ENCODE assay signal across 14 mouse cellular contexts in the genomic region with DNA sequence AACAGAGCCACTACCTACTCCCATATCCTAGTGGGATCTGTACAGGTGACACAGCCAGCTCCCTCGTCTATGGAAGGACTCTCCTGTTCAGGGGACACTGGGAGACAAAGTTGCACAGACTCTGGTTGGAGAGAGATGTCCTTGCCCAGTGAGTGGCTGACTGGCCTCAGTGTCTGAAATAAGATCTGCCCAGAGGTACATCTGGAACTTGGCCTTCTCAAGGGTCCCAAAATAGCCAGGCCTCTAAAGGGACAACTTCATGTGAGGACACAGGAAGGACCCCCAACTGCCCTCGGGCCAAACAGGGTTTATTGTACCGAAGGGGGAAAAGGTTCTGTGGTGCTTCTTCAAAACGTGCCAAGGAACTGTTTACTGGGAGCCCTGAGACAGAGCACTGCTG. TPM values are rescaled to one million over a fixed set of nuclear protein-coding genes. Genes with fewer than 3 reads are reported as not detected.
A peak's percentile ranks its signal among the peaks of the same experiment; 100 is the strongest.
DNase-seq lines count a peak whose midpoint lies in the region; ATAC-seq and TF ChIP-seq lines count a peak whose summit lies in the region.
"Had no signal": no experiment of that assay in that cellular context is flagged by ENCODE, and none has a peak within 500 bp of the region (broad histone marks: within the 10 kb centered on the region; RNA-seq: fewer than 3 reads in every experiment).

No protein-coding gene starts in this region.

- peak overlapping the region; percentile 83 for H3K27ac ChIP-seq in heart, embryonic 10.5 days
- peak overlapping the region; percentile 22; the same call in 1 of the 2 replicates for H3K27ac ChIP-seq in testis, adult 2 months (ENCODE audit: control insufficient read depth, insufficient read depth, low read depth, low read length)
- H3K27ac ChIP-seq: midbrain, embryonic 15.5 days had no signal

- peaks cover 35% of the 10 kb centered on the region for H3K36me3 ChIP-seq in heart, embryonic 10.5 days
- no peaks in the 10 kb centered on the region for H3K36me3 ChIP-seq in testis, adult 2 months (ENCODE audit: control insufficient read depth, insufficient read depth, low read length)
- H3K36me3 ChIP-seq: midbrain, embryonic 15.5 days had no signal

- 55% methylated on average over 4 of the region's 4 CpGs for WGBS in heart, embryonic 10.5 days

- DNase-seq in adrenal gland, adult 2 months: peak; percentile 35
- no peak for DNase-seq in adrenal gland, postnatal 36 days
- no peak for DNase-seq in heart, embryonic 10.5 days (ENCODE audit: low spot score)
- DNase-seq in heart, postnatal 36 days: no peak
- DNase-seq in testis, postnatal 10 days (ENCODE audit: low spot score): no peak
- DNase-seq in left cerebral cortex, postnatal 25 days (ENCODE audit: low spot score in 2 of 2): no peak
- DNase-seq: adrenal gland, postnatal 14 days; cerebellum, adult 9-10 months; kidney, adult 8-10 months; liver, postnatal 0 days had no signal

- TF ChIP-seq POLR2A in testis, adult 2 months (IDR thresholded peaks at IDR 0.05; ENCODE audit: control insufficient read depth, low read depth, low read length): no peak

- peaks cover 98% of the 10 kb centered on the region for H3K4me1 ChIP-seq in heart, embryonic 10.5 days
- H3K4me1 ChIP-seq in testis, adult 2 months (ENCODE audit: control insufficient read depth, insufficient read depth, low read length): peaks cover 10% of the 10 kb centered on the region

- no peaks in the 10 kb centered on the region for H3K9me3 ChIP-seq in heart, embryonic 10.5 days
- H3K9me3 ChIP-seq: midbrain, embryonic 15.5 days had no signal

- no peaks in the 10 kb centered on the region for H3K27me3 ChIP-seq in heart, embryonic 10.5 days (ENCODE audit: insufficient read depth, poor library complexity, severe bottlenecking)
- H3K27me3 ChIP-seq in testis, adult 2 months (ENCODE audit: control insufficient read depth, insufficient read depth, low read length): no peaks in the 10 kb centered on the region
- H3K27me3 ChIP-seq: midbrain, embryonic 15.5 days had no signal

- H3K4me3 ChIP-seq in heart, embryonic 10.5 days: peak overlapping the region; percentile 12; the same call in 1 of the 2 replicates
- no peak overlapping the region for H3K4me3 ChIP-seq in testis, adult 2 months (ENCODE audit: control insufficient read depth, low read depth, low read length)
- H3K4me3 ChIP-seq: midbrain, embryonic 15.5 days had no signal

- TF ChIP-seq CTCF in testis, adult 2 months (IDR thresholded peaks at IDR 0.05; ENCODE audit: control insufficient read depth, insufficient read depth, insufficient replicate concordance, low read depth, low read length): no peak

- intact Hi-C loops in heart, postnatal 36 days (cut with DNase I): no loop called here
- intact Hi-C loops in left cerebral cortex, postnatal 25 days (cut with DNase I): no loop called here

- no peak for ATAC-seq in granulocyte monocyte progenitor cell, adult 5-6 weeks (replicated peaks; ENCODE audit: poor library complexity, severe bottlenecking)
- ATAC-seq: forebrain, embryonic 14.5 days; midbrain, embryonic 15.5 days had no signal

RNA-seq across cellular contexts. Expression of a gene that starts 14.8 kb away (rescaled TPM):
- total RNA-seq in adrenal gland, adult 2 months (2021): 100 to 1,000 TPM; 143 to 425 TPM
- polyA plus RNA-seq in adrenal gland, adult 2 months (2012; rRNA removed): 196 and 360 TPM in 2 replicates
- total RNA-seq in adrenal gland, postnatal 36 days (2021): 100 to 1,000 TPM; 193 to 336 TPM
- polyA plus RNA-seq in heart, embryonic 10.5 days (2016; fragmentation: Nextera tagmentation; extraction: Ambion mirVana): 13.3 and 19.8 TPM in 2 replicates
- total RNA-seq in heart, postnatal 36 days (2021): 100 to 1,000 TPM; 258 to 272 TPM
- polyA plus RNA-seq in testis, adult 2 months (2012; rRNA removed): 18.1 and 21.1 TPM in 2 replicates
- 8.0 and 9.8 TPM in 2 replicates for total RNA-seq in granulocyte monocyte progenitor cell, adult 5-6 weeks (2014; fragmentation: Nextera tagmentation)
- 5.6 and 7.0 TPM in 2 replicates for total RNA-seq in granulocyte monocyte progenitor cell, adult 5-6 weeks (2017)
- 1 to 10 TPM; 6.4 to 7.5 TPM for total RNA-seq in left cerebral cortex, postnatal 25 days (2021)

Comparison
In these comparisons a context has a peak if more than half of its experiments do, and no peak if none do; other contexts are left out.
1. RNA of a gene that starts 14.8 kb away (total RNA-seq): 143 to 425 TPM in adrenal gland, adult 2 months, 193 to 336 TPM in adrenal gland, postnatal 36 days and 258 to 272 TPM in heart, postnatal 36 days; 5.6 to 9.8 TPM in granulocyte monocyte progenitor cell, adult 5-6 weeks and 6.4 to 7.5 TPM in left cerebral cortex, postnatal 25 days; every median in the first group is over 10 times any median in the second.